Mouse (Mus musculus) MEL (cell line): ENCODE results near the gene Prmt9. TPM values are rescaled to one million over a fixed set of nuclear protein-coding genes. Genes with fewer than 3 reads are reported as not detected.

Source experiments
- DNase-seq: peaks from one replicate; pipeline ENCODE4 v3.0.0; 2011; ENCODE audit warnings: low read depth, low spot score
- H3K27ac ChIP-seq: 2 replicates; pipeline ENCODE4 v1.5.1; 2012; ENCODE audit warnings: low read depth, mild to moderate bottlenecking, control low read depth, low read length, moderate library complexity; ENCODE audit not compliant: control insufficient read depth
- H3K27me3 ChIP-seq, 2 experiments: fragments of 150-350 bp in 1 of 2; sonication (generic) in 1 of 2; 2 replicates each; pipeline ENCODE4 v1.6.1; 2012; ENCODE audit warnings: low read length in 2 of 2, mild to moderate bottlenecking in 2 of 2, improper control_type of control experiment in 1 of 2, moderate library complexity in 1 of 2; ENCODE audit not compliant: insufficient read depth in 2 of 2, control insufficient read depth in 1 of 2
- H3K36me3 ChIP-seq, 2 experiments: 2 replicates each; pipeline ENCODE4 v1.6.1; 2012 to 2014; ENCODE audit warnings: low read length in 2 of 2, improper control_type of control experiment in 1 of 2, inconsistent platforms in 1 of 2, mild to moderate bottlenecking in 1 of 2; ENCODE audit not compliant: insufficient read depth in 2 of 2, control insufficient read depth in 1 of 2
- H3K4me1 ChIP-seq, 2 experiments: fragments of 150-350 bp in 1 of 2; sonication (generic) in 1 of 2; 2 replicates each; pipeline ENCODE4 v1.6.1; 2012; ENCODE audit warnings: low read length in 2 of 2, improper control_type of control experiment in 1 of 2, mild to moderate bottlenecking in 1 of 2; ENCODE audit not compliant: insufficient read depth in 2 of 2, control insufficient read depth in 1 of 2
- H3K4me3 ChIP-seq, 2 experiments: fragments of 150-350 bp in 1 of 2; sonication (generic) in 1 of 2; 2 replicates each; pipeline ENCODE4 v1.5.1; 2012; ENCODE audit warnings: low read depth in 2 of 2, low read length in 2 of 2, mild to moderate bottlenecking in 2 of 2, moderate library complexity in 2 of 2, control low read depth in 1 of 2, improper control_type of control experiment in 1 of 2; ENCODE audit not compliant: control insufficient read depth in 1 of 2, insufficient read depth in 1 of 2
- H3K79me2 ChIP-seq: 2 replicates; pipeline ENCODE4 v1.6.1; 2012; ENCODE audit warnings: mild to moderate bottlenecking, low read length, moderate library complexity; ENCODE audit not compliant: control insufficient read depth, poor library complexity, insufficient read depth
- H3K9ac ChIP-seq: 2 replicates; pipeline ENCODE4 v1.6.1; 2012; ENCODE audit warnings: low read depth, mild to moderate bottlenecking, control low read depth, low read length, moderate library complexity; ENCODE audit not compliant: control insufficient read depth, poor library complexity, severe bottlenecking
- H3K9me3 ChIP-seq: fragments of 150-350 bp; sonication (generic); replicated peaks from 2 replicates; pipeline ENCODE4 v1.6.1; 2012; ENCODE audit warnings: mild to moderate bottlenecking, low read length, improper control_type of control experiment, moderate library complexity; ENCODE audit not compliant: insufficient read depth
- CHD2 ChIP-seq: IDR thresholded peaks from 2 replicates; pipeline ENCODE4 v1.6.1; 2011; ENCODE audit warnings: low read length, improper control_type of control experiment
- ELF1 ChIP-seq: IDR thresholded peaks from 2 replicates; pipeline ENCODE4 v1.6.1; 2014; ENCODE audit warnings: low read depth, mild to moderate bottlenecking, inconsistent platforms, low read length, improper control_type of control experiment, moderate library complexity
- EP300 ChIP-seq, 2 experiments: IDR thresholded peaks; 2 replicates each; pipeline ENCODE4 v1.6.1; 2011; ENCODE audit warnings: improper control_type of control experiment in 2 of 2, low read length in 2 of 2, low read depth in 1 of 2, mild to moderate bottlenecking in 1 of 2
- GATA1 ChIP-seq: IDR thresholded peaks from 2 replicates; pipeline ENCODE4 v1.6.1; 2011; ENCODE audit warnings: low read depth, low read length, improper control_type of control experiment
- HCFC1 ChIP-seq: IDR thresholded peaks from 2 replicates; pipeline ENCODE4 v1.6.1; 2012; ENCODE audit warnings: low read depth, mild to moderate bottlenecking, inconsistent platforms, low read length, improper control_type of control experiment, moderate library complexity
- KAT2A ChIP-seq: conservative IDR thresholded peaks from 2 replicates; pipeline ENCODE4 v1.6.1; 2012; ENCODE audit warnings: low read depth, low read length, improper control_type of control experiment, inconsistent platforms
- MAFK ChIP-seq: IDR thresholded peaks from 2 replicates; pipeline ENCODE4 v1.6.1; 2011; ENCODE audit warnings: low read depth, mild to moderate bottlenecking, low read length, improper control_type of control experiment, borderline replicate concordance
- MAZ ChIP-seq: IDR thresholded peaks from 2 replicates; pipeline ENCODE4 v1.6.1; 2012; ENCODE audit warnings: low read depth, mild to moderate bottlenecking, inconsistent platforms, low read length, improper control_type of control experiment
- MEF2A ChIP-seq: IDR thresholded peaks from 2 replicates; pipeline ENCODE4 v1.6.1; 2014; ENCODE audit warnings: low read depth, mild to moderate bottlenecking, inconsistent platforms, low read length, improper control_type of control experiment; ENCODE audit not compliant: poor library complexity, insufficient replicate concordance, severe bottlenecking; ENCODE audit errors: extremely low read depth
- MXI1 ChIP-seq: IDR thresholded peaks from 2 replicates; pipeline ENCODE4 v1.6.1; 2011; ENCODE audit warnings: mild to moderate bottlenecking, low read depth, low read length, improper control_type of control experiment
- MYC ChIP-seq: IDR thresholded peaks from 2 replicates; pipeline ENCODE4 v1.6.1; 2011; ENCODE audit warnings: low read depth, mild to moderate bottlenecking, low read length, improper control_type of control experiment, moderate library complexity
- NELFE ChIP-seq: IDR thresholded peaks from 2 replicates; pipeline ENCODE4 v1.6.1; 2011; ENCODE audit warnings: low read depth, low read length, improper control_type of control experiment
- RCOR1 ChIP-seq: IDR thresholded peaks from 2 replicates; pipeline ENCODE4 v1.6.1; 2012; ENCODE audit warnings: low read depth, mild to moderate bottlenecking, inconsistent platforms, low read length, improper control_type of control experiment
- SIN3A ChIP-seq: IDR thresholded peaks from 2 replicates; pipeline ENCODE4 v1.6.1; 2012; ENCODE audit warnings: low read length, improper control_type of control experiment, inconsistent platforms
- TBP ChIP-seq: IDR thresholded peaks from 2 replicates; pipeline ENCODE4 v1.8.0; 2011; ENCODE audit warnings: low read depth, low read length, improper control_type of control experiment
- TCF12 ChIP-seq: IDR thresholded peaks from 2 replicates; pipeline ENCODE4 v1.6.1; 2014; ENCODE audit warnings: low read depth, mild to moderate bottlenecking, inconsistent platforms, low read length, improper control_type of control experiment, moderate library complexity
- ZKSCAN1 ChIP-seq: IDR thresholded peaks from 2 replicates; pipeline ENCODE4 v1.6.1; 2012; ENCODE audit warnings: low read depth, mild to moderate bottlenecking, inconsistent platforms, low read length, improper control_type of control experiment, moderate library complexity
- ZNF384 ChIP-seq: IDR thresholded peaks from 2 replicates; pipeline ENCODE4 v1.6.1; 2012; ENCODE audit warnings: low read depth, mild to moderate bottlenecking, inconsistent platforms, low read length, improper control_type of control experiment
- polyA plus RNA-seq, 2 experiments: library from polyadenylated mRNA; stranded (reverse) in 1 of 2; unstranded in 1 of 2; fragments of >175 nt in 1 of 2; fragments of >200 nt in 1 of 2; gene quantifications; 2 replicates each; pipeline versions ENCODE4 v1.2.1 to v1.2.4; 2012; ENCODE audit warnings: low replicate concordance in 2 of 2, low read depth in 1 of 2; ENCODE audit not compliant: insufficient read length in 2 of 2, insufficient read depth in 1 of 2, missing spikeins in 1 of 2
- total RNA-seq: library from RNA; depleted of rRNA; stranded (reverse); fragments of 300-350 nt; gene quantifications from 2 replicates; pipeline ENCODE4 v1.2.3, GENCODE M21; 2012

Gene Prmt9
- total and polyA plus RNA-seq, 3 experiments: 16.0 to 54.2 (median 18.6) TPM

- Histone ChIP-seq H3K4me3 (no peak overlapping the region), H3K36me3 (no peaks in the 10 kb centered on the region; a peak in 2 of 4 replicates), H3K9ac (no peak overlapping the region), H3K4me1 (no peaks in the 10 kb centered on the region), H3K9me3 (no peaks in the 10 kb centered on the region), H3K27me3 (no peaks in the 10 kb centered on the region), H3K79me2 (no peaks in the 10 kb centered on the region), H3K27ac (no peak overlapping the region)
- TF ChIP-seq NELFE: no peak
- TF ChIP-seq CHD2: no peak
- DNase-seq: no peak
Measured at GRCm38 (mm10) chr8:77584174-77584573, 35.0 kb downstream of the Prmt9 start.

- H3K27ac ChIP-seq: no peak overlapping the region
- no peak for TF ChIP-seq RCOR1
- TF ChIP-seq MAZ: no peak
- no peak for TF ChIP-seq KAT2A
- TF ChIP-seq MEF2A: no peak
- no peak for TF ChIP-seq HCFC1
- TF ChIP-seq CHD2: no peak
- no peak for TF ChIP-seq GATA1
- no peak for TF ChIP-seq MYC
- TF ChIP-seq EP300 (IDR thresholded peaks at IDR 0.05; ENCODE audit: low read depth in 1 of 2, low read length in 2 of 2): no peak
- TF ChIP-seq ZNF384: no peak
- TF ChIP-seq TBP: no peak
- no peak for TF ChIP-seq MXI1
- no peak for TF ChIP-seq ZKSCAN1
- no peak for TF ChIP-seq TCF12
- TF ChIP-seq ELF1: no peak
- TF ChIP-seq SIN3A: no peak
- no peak for TF ChIP-seq MAFK
- peak overlapping the region; percentile 31 for H3K9ac ChIP-seq
- DNase-seq: no peak
- H3K4me1 ChIP-seq: peaks cover 0 to 4% of the 10 kb centered on the region in 2 experiments; a peak in 1 of 4 replicates
- H3K79me2 ChIP-seq: no peaks in the 10 kb centered on the region; the same call in none of the 2 replicates
- H3K36me3 ChIP-seq: peaks cover 0 to 8% of the 10 kb centered on the region in 2 experiments; a peak in 2 of 4 replicates
- no peaks in the 10 kb centered on the region for H3K9me3 ChIP-seq
- no peaks in the 10 kb centered on the region for H3K27me3 ChIP-seq
- H3K4me3 ChIP-seq: peak overlapping the region; percentile 58 to 88
Measured at GRCm38 (mm10) chr8:77609621-77610020, 60.4 kb downstream of the Prmt9 start.
